Mouse (Mus musculus): ENCODE measurements around the gene Usp46. TPM values are rescaled to one million over a fixed set of nuclear protein-coding genes. Genes with fewer than 3 reads are reported as not detected.

Gene Usp46
- 10 to 100 TPM; 13.4 to 14.4 TPM for total RNA-seq (2021)
- long read RNA-seq, experiment 1, full-length matches to known transcripts: 2 of 5 reads
- long read RNA-seq, experiment 1, partial matches to known transcripts: 1 of 5 reads
- long read RNA-seq, experiment 1, other reads (novel, unspliced or antisense): 2 of 5 reads
- long read RNA-seq, experiment 2, full-length matches to known transcripts: 8 of 8 reads
- long read RNA-seq, experiment 2, partial matches to known transcripts: 0 of 8 reads
- long read RNA-seq, experiment 2, other reads (novel, unspliced or antisense): 0 of 8 reads

- DNase-seq: peak; percentile 92
- intact Hi-C loops (cut with DNase I; ENCODE audit: low total_unique reads): no loop called here
Measured at GRCm38 (mm10) chr5:74067831-74068713, at the start of gene Usp46. TSS of gene Usp46 (minus strand) at chr5:74068431.

DNA sequence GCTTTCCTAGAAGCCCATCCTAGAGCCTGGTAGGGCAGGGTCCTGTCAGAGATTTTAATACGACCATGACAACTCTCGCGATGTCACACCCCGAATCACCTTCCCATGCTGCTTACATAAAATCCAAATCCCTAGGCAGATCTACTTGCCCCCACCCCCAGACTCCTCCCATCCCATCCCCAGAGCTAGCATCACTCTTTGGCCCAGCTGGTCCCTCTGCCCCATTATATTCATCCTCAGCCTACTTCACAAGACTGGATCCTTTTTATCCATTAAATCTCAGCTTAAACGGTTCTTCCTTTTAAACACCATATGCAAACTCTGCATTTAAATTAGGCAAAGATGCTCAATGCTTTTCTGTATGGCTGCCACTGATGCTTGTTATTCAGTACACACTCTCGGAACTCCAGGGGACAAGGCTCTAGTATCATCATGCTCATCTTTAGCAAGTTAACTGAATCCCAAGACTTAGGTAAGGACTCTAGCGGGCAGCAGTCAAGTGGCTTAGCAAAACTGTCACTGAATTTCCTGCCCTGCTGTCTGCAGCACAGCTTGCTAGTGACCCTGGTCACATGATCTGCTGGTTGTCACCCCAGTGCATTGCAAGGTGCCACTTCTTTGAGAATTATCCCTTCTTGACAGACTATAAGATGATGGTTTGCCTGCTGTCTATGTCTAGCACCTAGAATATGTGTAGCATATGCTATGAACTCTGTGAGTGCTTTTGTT lies 45.9 kb upstream of the Usp46 start:
- no peak for DNase-seq
- intact Hi-C loops (cut with DNase I; ENCODE audit: low total_unique reads): no loop called here

DNA sequence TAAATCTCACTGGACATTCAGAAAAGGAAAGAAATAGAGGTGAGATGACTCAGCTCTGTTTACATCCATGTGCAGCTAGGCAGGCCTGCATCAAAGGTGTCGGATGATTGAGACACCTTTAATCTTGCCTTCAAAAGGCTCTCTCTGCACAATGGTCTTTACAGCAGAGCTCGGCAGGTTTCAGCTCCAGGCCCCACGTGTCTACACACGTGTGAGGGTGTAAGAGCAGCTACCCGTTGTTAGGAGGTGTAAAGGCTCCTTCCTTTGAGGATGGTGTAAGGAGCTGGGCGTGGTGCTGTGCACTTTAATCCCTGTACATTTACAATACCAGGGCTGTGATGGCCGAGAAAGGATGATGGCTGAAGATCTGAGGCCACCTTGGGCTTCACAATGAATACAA lies 37.2 kb upstream of the Usp46 start:
- DNase-seq: no peak
- intact Hi-C loops (cut with DNase I; ENCODE audit: low total_unique reads): no loop called here

- intact Hi-C loops (cut with DNase I; ENCODE audit: low total_unique reads): no loop called here
- DNase-seq: no peak
Measured at GRCm38 (mm10) chr5:74101761-74102160, 33.5 kb upstream of the Usp46 start.

DNA sequence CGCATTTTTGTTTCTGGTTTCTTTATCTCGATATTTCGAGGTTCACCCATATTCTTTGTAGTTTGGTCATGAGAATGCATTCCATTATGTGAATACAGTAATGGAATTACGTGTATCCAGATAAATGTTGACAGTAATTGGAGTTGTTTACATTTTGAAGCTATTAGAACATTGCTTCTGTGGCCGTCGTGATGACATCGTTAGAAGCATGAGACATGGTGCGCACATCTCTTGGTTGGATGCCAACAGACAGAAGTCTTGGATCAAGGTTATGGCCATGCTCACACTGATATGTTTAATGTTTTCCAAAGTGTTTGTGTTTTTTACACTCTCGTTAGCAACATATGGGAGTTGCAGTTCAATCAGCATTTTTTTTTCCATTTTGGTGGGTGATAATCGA lies 30.8 kb upstream of the Usp46 start:
- no peak for DNase-seq
- intact Hi-C loops (cut with DNase I; ENCODE audit: low total_unique reads): no loop called here

- intact Hi-C loops (cut with DNase I; ENCODE audit: low total_unique reads): no loop called here
- DNase-seq: no peak
Measured at GRCm38 (mm10) chr5:74097854-74098220, 29.6 kb upstream of the Usp46 start.

- intact Hi-C loops (cut with DNase I; ENCODE audit: low total_unique reads): no loop called here
- DNase-seq: no peak
Measured at GRCm38 (mm10) chr5:74097116-74097853, 29.1 kb upstream of the Usp46 start.

DNA sequence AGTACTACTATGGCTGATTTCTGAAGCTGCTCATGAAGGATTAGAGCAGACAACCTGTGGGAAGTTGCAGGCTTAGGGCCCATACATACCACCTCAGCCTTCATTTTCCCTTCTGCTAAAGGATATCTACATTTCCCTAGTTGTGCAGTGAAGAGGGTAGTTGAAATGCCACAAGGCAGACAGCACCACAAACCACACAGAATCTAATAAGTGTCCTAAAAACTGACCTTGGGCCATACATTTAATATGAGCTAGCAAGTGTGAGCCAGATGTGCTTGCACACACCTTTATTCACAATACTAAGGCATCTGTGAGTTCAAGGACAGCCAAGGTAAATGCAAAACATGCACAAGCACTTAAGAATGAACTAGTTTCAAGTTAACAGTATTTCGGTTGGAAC lies 27.8 kb upstream of the Usp46 start:
- intact Hi-C loops (cut with DNase I; ENCODE audit: low total_unique reads): no loop called here
- DNase-seq: no peak

DNA sequence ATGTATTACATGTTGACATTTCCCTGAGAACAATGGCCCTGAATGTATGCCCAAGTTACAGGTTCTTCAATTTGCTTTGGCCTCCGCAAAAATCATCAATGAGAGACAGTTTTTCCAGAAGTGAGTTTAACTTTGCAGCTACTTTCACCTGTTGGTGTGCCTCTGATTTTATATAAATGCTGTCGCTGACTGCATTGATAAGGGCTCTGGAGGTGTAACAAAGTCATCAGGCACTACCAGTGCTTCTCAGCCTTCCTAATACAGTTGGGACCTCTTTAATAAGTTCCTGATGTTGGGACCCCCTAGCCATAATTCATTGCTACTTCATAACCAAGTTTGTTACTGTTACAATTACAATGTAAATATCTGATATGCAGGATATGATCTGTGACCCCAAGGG lies 27.4 kb upstream of the Usp46 start:
- DNase-seq: no peak
- intact Hi-C loops (cut with DNase I; ENCODE audit: low total_unique reads): no loop called here

GRCm38 (mm10) chr5:74094841-74095437 lies 26.7 kb upstream of the Usp46 start:
- DNase-seq: no peak
- intact Hi-C loops (cut with DNase I; ENCODE audit: low total_unique reads): no loop called here

DNA sequence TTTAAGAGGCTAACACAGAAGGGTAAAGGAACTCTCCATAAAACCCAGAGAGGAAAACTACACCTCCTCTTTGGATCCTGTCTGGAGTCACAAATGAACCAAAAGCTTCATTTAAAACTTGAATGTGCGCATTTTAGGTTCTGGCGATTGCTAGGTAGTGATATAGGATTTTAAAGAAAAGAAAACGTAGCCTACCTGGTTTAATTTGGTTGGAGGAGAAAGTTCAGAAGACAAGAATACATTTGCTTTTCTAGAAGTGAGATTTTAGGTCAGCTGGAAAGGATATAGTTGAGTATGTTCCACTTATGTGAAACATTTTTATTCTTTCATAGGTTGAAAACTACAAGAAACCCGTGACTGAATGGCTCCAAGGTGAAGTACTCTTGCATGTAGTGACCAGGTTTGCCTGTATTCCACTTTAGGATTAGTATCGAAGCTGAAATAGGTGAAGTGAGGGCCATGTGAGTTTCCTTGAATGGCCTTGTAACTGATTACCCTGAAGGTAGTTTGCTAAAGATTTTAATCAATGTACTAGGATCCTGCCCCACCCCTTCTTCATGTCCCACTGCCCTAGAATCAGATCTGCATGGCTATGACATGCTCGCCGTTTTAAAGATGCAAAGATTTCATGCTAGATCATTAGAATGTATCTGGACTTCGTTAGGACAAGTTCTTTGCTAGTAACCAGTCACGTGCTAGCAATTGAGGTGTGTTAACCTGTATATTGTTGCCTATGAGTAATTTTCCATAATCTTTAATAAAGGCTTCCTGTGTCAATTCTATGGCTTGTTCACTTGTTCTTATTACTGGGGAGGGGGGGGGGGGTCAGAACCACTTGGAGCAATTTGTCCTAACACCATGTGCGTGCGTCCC lies 25.6 kb upstream of the Usp46 start:
- intact Hi-C loops (cut with DNase I; ENCODE audit: low total_unique reads): no loop called here

DNA sequence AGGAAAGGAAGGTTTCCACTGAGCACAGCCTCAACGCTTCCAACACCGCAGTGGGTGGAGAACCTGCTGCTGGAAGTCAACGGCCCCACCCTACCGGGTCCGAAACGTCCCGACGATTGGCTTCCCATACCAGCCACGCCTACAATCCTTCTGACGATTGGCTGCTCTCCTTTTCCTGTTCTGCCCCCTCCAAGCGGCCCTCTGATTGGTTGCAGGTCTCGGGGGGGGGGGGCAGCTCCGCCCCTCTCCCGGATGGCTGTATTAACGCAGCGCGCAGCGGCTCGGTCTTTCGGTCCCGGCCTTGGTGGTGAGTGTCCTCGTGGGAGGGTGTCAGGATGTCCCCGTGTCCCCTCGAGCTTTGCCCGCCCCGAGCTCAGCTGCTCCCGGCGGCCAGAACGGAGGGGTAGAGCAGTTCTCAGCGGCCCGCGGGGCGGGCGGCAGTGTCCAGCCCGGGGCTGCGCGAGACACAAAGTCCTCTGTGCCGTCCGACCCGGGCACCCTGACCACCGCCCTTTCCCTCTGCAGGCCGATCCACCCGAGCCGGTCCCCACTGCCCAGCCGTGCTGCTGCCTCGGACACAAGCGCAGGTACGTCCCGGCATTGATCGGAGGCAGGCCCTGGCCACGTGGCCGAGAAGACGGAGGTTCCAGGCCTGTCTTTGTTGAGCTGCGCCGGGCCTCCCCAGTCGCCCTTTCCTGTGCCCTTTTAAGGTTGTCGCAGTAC lies 24.8 kb upstream of the Usp46 start:
- intact Hi-C loops (cut with DNase I; ENCODE audit: low total_unique reads): no loop called here
- DNase-seq: peak; percentile 92

More for the DNA sequence above, 25.6 kb upstream of the Usp46 start:
- no peak for DNase-seq

DNA sequence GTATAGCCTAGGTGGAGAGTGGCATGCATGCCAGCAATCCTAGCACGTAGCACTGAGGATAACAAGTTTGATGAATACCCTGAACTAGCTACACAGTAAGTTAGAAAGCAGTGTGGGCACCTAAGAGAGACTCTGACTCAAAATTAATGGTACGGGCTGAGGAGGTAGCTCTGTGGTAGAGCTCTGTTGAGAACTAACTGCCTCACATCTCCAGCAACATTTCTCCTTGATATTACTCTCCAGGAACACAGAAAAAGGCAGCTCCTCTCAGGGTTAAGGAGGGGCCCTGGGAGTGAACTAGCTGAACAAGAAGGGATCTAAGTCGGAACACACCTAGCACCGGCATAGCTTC lies 24.2 kb upstream of the Usp46 start:
- intact Hi-C loops (cut with DNase I; ENCODE audit: low total_unique reads): no loop called here
- DNase-seq: no peak

GRCm38 (mm10) chr5:74089643-74090042 lies 21.4 kb upstream of the Usp46 start:
- intact Hi-C loops (cut with DNase I; ENCODE audit: low total_unique reads): no loop called here
- DNase-seq: no peak

DNA sequence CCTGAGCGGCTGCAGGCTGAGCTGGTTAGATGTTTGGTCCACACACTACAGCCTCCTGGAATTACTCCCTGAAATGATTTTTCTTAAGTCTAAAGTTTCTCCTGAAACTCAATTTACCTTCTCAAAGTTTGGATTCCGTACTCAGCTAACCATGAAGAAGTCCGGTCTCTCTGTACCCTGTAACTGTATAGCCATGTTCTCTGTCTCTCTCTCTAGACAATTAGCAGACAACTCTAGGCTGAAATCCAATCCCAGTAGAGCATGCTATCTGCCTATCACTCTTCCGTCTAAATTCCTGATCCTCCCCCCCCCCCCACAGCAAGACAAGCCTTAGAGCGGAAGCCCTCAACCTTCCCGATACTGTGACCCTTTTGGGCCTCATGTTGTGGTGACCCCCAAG lies 13.5 kb upstream of the Usp46 start:
- intact Hi-C loops (cut with DNase I; ENCODE audit: low total_unique reads): no loop called here
- DNase-seq: no peak

DNA sequence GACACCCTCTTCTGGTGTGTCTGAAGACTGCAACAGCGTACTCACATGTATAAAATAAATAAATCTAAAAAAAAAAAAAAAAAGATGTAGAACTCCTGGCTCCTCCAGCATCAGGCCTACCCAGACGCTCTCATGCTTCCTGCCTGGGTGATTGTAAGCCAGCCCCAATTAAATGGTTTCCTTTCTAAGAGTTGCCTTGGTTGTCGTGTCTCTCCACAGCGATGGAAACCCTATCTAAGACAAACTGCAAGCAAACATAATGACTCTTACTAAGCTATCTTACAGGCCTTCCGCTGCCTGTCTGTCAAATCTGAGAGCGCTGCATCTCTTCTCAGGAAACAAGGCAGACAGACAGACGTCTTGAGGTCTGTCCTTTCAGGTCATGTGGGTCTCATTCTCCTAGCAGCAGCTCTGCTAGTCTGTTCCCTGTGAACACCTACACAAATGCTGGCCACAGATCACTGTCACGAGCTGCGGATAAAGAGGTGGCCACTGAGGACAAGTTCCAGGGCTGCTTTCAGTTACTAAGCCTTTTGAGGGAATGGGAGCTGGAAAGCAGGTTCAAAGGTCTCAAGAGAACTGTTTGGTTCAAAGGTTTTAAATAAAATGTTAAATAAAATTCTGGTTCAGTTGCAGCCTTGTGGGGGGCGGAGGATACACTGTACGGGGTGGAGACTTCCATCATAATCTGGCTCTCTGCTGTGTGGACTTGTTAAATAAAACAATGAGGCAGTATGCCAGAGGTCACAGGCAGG lies 10.8 kb upstream of the Usp46 start:
- intact Hi-C loops (cut with DNase I; ENCODE audit: low total_unique reads): loop anchor here (10.0 kb wide), 1 partner anchor 186 kb away; no protein-coding TSS in a partner anchor
- no peak for DNase-seq

DNA sequence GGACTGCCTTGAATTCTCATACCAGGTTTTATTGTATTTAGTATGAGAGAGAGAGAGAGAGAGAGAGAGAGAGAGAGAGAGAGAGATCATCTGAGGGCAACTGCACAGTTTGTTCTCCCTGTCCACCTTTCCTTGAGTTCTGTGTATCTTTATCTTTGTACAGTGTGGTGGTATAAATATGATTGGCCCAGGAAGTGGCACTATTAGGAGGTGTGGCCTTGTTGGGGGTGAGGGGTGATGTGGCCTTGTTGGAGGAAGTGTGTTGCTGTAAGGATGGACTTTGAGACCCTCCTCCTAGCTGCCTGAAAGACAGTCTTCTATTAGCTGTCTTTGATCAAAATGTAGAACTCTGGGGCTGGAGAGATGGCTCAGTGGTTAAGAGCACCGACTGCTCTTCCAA lies 10.2 kb upstream of the Usp46 start:
- DNase-seq: no peak
- intact Hi-C loops (cut with DNase I; ENCODE audit: low total_unique reads): loop anchor here (10.0 kb wide), 1 partner anchor 186 kb away; no protein-coding TSS in a partner anchor

Data from gastrocnemius, postnatal 14 days (tissue).